Mouse (Mus musculus) heart, adult 2 months (tissue): Measurements from ENCODE around the gene Hcrtr1.

Source experiments
- CTCF ChIP-seq: fragments of 200-600 bp; IDR thresholded peaks from 2 replicates; pipeline ENCODE4 v1.8.1; 2022; ENCODE audit warnings: antibody characterized with exemption, mild to moderate bottlenecking, moderate library complexity
- EP300 ChIP-seq: fragments of 200-500 bp; IDR thresholded peaks from 2 replicates; pipeline ENCODE4 v1.6.1; 2011; ENCODE audit warnings: low read depth, low read length, control low read depth; ENCODE audit not compliant: insufficient read depth
- POLR2A ChIP-seq: fragments of 200-500 bp; IDR thresholded peaks from 2 replicates; pipeline ENCODE4 v1.6.1; 2011; ENCODE audit warnings: mild to moderate bottlenecking, low read depth, low read length, control low read depth; ENCODE audit not compliant: insufficient read depth

GRCm38 (mm10) chr4:130174335-130175031 is 35.3 kb upstream of the Hcrtr1 start:
- no peak for TF ChIP-seq CTCF
- TF ChIP-seq EP300: peak; percentile 48; the same call in 1 of the 2 replicates
- TF ChIP-seq POLR2A: peak; percentile 88
